In the genomic region with DNA sequence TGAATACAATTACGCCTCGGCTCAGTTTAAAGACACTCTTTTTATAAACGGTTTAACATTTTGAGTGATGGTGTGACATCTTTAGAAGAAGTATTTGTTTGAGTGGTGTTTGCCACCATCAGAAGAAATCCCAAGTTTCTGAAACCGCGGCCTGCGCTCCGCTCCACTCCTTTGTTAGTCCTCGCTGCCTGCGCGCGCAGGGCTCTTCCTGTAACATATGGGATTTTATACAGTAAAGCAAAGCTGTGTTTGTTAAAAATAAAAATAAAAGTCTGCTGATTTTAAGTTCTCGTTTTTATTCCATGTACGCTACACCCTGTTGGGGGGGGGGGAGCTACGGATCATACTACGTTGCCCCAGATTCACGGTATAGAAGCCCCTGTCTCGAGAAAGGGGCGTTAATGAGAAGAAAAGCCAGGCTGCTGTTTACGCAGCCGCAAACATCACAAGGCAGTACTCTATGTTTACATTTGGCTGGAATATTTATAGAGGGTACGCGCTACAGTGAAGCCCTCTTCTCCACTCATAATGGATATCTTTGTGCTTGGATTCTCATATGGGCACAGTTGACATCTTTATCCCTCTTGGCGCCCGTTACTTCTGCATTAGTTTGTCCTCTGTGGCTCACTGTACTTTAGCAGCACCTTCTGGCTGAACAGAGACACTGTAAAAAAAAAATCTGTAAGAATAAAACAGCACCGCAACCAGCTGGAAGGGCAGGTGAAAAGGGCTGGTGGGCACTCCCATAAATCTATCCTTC, we compare ENCODE assay signal across 9 mouse cellular contexts.
DNase-seq lines count a peak whose midpoint lies in the region; ATAC-seq and TF ChIP-seq lines count a peak whose summit lies in the region.
"Had no signal": no experiment of that assay in that cellular context is flagged by ENCODE, and none has a peak within 500 bp of the region (broad histone marks: within the 10 kb centered on the region; RNA-seq: fewer than 3 reads in every experiment).

No protein-coding gene starts in this region.

- H3K9me3 ChIP-seq in kidney, postnatal 0 days (replicated peaks; ENCODE audit: low read length), result no peaks in the 10 kb centered on the region
- H3K9me3 ChIP-seq in ES-E14 (ENCODE audit: control insufficient read depth, insufficient read depth, low read depth, low read length), result no peaks in the 10 kb centered on the region
- H3K9me3 ChIP-seq in limb, embryonic 15.5 days, result no peaks in the 10 kb centered on the region
- H3K9me3 ChIP-seq in liver, embryonic 11.5 days (ENCODE audit: control insufficient read depth, low read length), result no peaks in the 10 kb centered on the region

- 68% methylated on average over 25 of the region's 25 CpGs for WGBS in kidney, postnatal 0 days
- WGBS in limb, embryonic 15.5 days, result 59% methylated on average over 25 of the region's 25 CpGs
- WGBS in liver, embryonic 11.5 days, result 80% methylated on average over 25 of the region's 25 CpGs

- H3K27ac ChIP-seq in kidney, postnatal 0 days, result no peak overlapping the region
- no peak overlapping the region for H3K27ac ChIP-seq in ES-E14 (ENCODE audit: insufficient read depth, low read depth, low read length, poor library complexity, severe bottlenecking)
- H3K27ac ChIP-seq in limb, embryonic 15.5 days, result peak overlapping the region; percentile 39
- no peak overlapping the region for H3K27ac ChIP-seq in liver, embryonic 11.5 days (ENCODE audit: low read depth, low read length)
- H3K27ac ChIP-seq: macrophage had no signal

- H3K4me1 ChIP-seq in kidney, postnatal 0 days (replicated peaks; ENCODE audit: insufficient read depth, low read length), result no peaks in the 10 kb centered on the region
- peaks cover 0 to 2% of the 10 kb centered on the region in 2 experiments; a peak in 2 of 4 replicates for H3K4me1 ChIP-seq in ES-E14 (ENCODE audit: control insufficient read depth in 2 of 2, insufficient read depth in 2 of 2, low read length in 2 of 2, poor library complexity in 1 of 2)
- H3K4me1 ChIP-seq in limb, embryonic 15.5 days, result 0 out of 2 replicates have a peak, but pooled peaks cover 3% of the 10 kb centered on the region
- no peaks in the 10 kb centered on the region for H3K4me1 ChIP-seq in liver, embryonic 11.5 days (replicated peaks; ENCODE audit: control insufficient read depth, insufficient read depth, low read length)

- no peak for ATAC-seq in kidney, postnatal 0 days (replicated peaks; ENCODE audit: low FRiP score, low read depth)
- ATAC-seq in limb, embryonic 15.5 days (ENCODE audit: insufficient number of reproducible peaks, low FRiP score, low TSS enrichment, low read depth), result peak; percentile 62; the same call in 1 of the 2 replicates
- no peak for ATAC-seq in liver, embryonic 11.5 days (replicated peaks; ENCODE audit: low FRiP score)

- no peak overlapping the region for H3K4me3 ChIP-seq in kidney, postnatal 0 days (replicated peaks; ENCODE audit: low read depth, low read length)
- no peak overlapping the region for H3K4me3 ChIP-seq in ES-E14 (ENCODE audit: insufficient read depth in 1 of 2, low read depth in 1 of 2, low read length in 2 of 2, poor library complexity in 1 of 2, severe bottlenecking in 1 of 2)
- peak overlapping the region; percentile 11; the same call in 1 of the 2 replicates for H3K4me3 ChIP-seq in limb, embryonic 15.5 days
- no peak overlapping the region for H3K4me3 ChIP-seq in liver, embryonic 11.5 days (ENCODE audit: low read depth, low read length)

- peak overlapping the region; percentile 10; the same call in 1 of the 2 replicates for H3K4me2 ChIP-seq in kidney, postnatal 0 days (ENCODE audit: low read length)
- H3K4me2 ChIP-seq in limb, embryonic 15.5 days, result 0 out of 2 replicates have a peak overlapping the region, but pooled peaks have one; percentile 17
- no peak overlapping the region for H3K4me2 ChIP-seq in liver, embryonic 11.5 days

- H3K36me3 ChIP-seq in kidney, postnatal 0 days (ENCODE audit: insufficient read depth, low read length), result no peaks in the 10 kb centered on the region
- no peaks in the 10 kb centered on the region for H3K36me3 ChIP-seq in ES-E14 (ENCODE audit: control insufficient read depth, insufficient read depth, low read length, poor library complexity, severe bottlenecking)
- no peaks in the 10 kb centered on the region for H3K36me3 ChIP-seq in limb, embryonic 15.5 days
- H3K36me3 ChIP-seq in liver, embryonic 11.5 days (ENCODE audit: control insufficient read depth, insufficient read depth, low read length), result no peaks in the 10 kb centered on the region

- H3K27me3 ChIP-seq in kidney, postnatal 0 days (ENCODE audit: insufficient read depth, low read length), result no peaks in the 10 kb centered on the region
- no peaks in the 10 kb centered on the region for H3K27me3 ChIP-seq in limb, embryonic 15.5 days
- H3K27me3 ChIP-seq in liver, embryonic 11.5 days (replicated peaks; ENCODE audit: control insufficient read depth, insufficient read depth, low read length), result no peaks in the 10 kb centered on the region

- peak; percentile 77 for DNase-seq in kidney, postnatal 0 days (ENCODE audit: low spot score)
- no peak for DNase-seq in kidney, adult 18-20 months
- DNase-seq in ES-E14 (ENCODE audit: low read depth, low spot score), result no peak
- DNase-seq in frontal cortex, postnatal 10 days (ENCODE audit: low spot score in 2 of 2), result peak; percentile 29 to 30
- DNase-seq in right cerebral cortex, postnatal 4 days, result peak; percentile 55
- no peak for DNase-seq in heart, adult 9 months (ENCODE audit: low spot score in 2 of 2)
- DNase-seq in liver, embryonic 11.5 days (ENCODE audit: low spot score), result no peak

- TF ChIP-seq CTCF in kidney, postnatal 0 days (IDR thresholded peaks at IDR 0.05; ENCODE audit: low read depth), result peak; percentile 65

- in situ Hi-C loops in ES-E14 (cut with MboI; ENCODE audit: low sequenced_read_pairs in 2 of 2, unreplicated experiment in 2 of 2), result no loop called here

- H3K9ac ChIP-seq in kidney, postnatal 0 days (ENCODE audit: low read depth, low read length), result no peak overlapping the region
- H3K9ac ChIP-seq in ES-E14 (ENCODE audit: insufficient read depth, low read depth, low read length, poor library complexity, severe bottlenecking), result no peak overlapping the region
- H3K9ac ChIP-seq in limb, embryonic 15.5 days, result no peak overlapping the region
- H3K9ac ChIP-seq in liver, embryonic 11.5 days (ENCODE audit: low read depth, low read length), result no peak overlapping the region

TF ChIP-seq in ES-E14, 5 proteins besides CTCF, POLR2A, EP300 and RAD21:
- TF ChIP-seq ZNF384 (IDR thresholded peaks at IDR 0.05; ENCODE audit: low read depth, low read length), result peak; percentile 78
- no peak for TF ChIP-seq MAFK (IDR thresholded peaks at IDR 0.05; ENCODE audit: insufficient read depth, low read depth, low read length)

Comparison
In these comparisons a context has a peak if more than half of its experiments do, and no peak if none do; other contexts are left out.
1. DNase-seq: peak in kidney, postnatal 0 days (single experiment), frontal cortex, postnatal 10 days (2 of 2) and right cerebral cortex, postnatal 4 days (single experiment); none in kidney, adult 18-20 months (single experiment), ES-E14 (single experiment), heart, adult 9 months (0 of 2) and liver, embryonic 11.5 days (single experiment).